Mouse (Mus musculus): ENCODE results near the gene Ppp4r3a. TPM values are rescaled to one million over a fixed set of nuclear protein-coding genes. Genes with fewer than 3 reads are reported as not detected.
"Not testable (repeated sequence)": the region's sequence is repeated elsewhere in the genome, so short reads cannot be mapped to it uniquely, and the experiment has no call there.

Ppp4r3a gene
- polyA plus RNA-seq, 1 experiment from 2014 or later, result 33.7 TPM

GRCm38 (mm10) chr12:101019031-101019430 is 64.5 kb downstream of the Ppp4r3a start:
- Histone ChIP-seq H3K4me3 (no peak overlapping the region), H3K4me1 (peaks cover 42% of the 10 kb centered on the region), H3K36me3 (no peaks in the 10 kb centered on the region), H3K27ac (no peak overlapping the region), H3K9ac (no peak overlapping the region), H3K9me3 (no peaks in the 10 kb centered on the region), H3K27me3 (no peaks in the 10 kb centered on the region), H3K4me2 (no peak overlapping the region)
- 79% methylated on average over 5 of the region's 5 CpGs for whole genome bisulfite sequencing
- no peak for ATAC-seq (ENCODE audit: insufficient number of reproducible peaks, low FRiP score, low TSS enrichment, low read depth)

- peaks cover 45% of the 10 kb centered on the region for H3K4me1 ChIP-seq
- 0 out of 2 replicates have a peak, but pooled peaks have one; percentile 16 for ATAC-seq (ENCODE audit: insufficient number of reproducible peaks, low FRiP score, low TSS enrichment, low read depth)
- H3K27ac ChIP-seq, result peak overlapping the region; percentile 12; the same call in 1 of the 2 replicates
- no peaks in the 10 kb centered on the region for H3K9me3 ChIP-seq
- H3K4me2 ChIP-seq, result peak overlapping the region; percentile 10; the same call in 1 of the 2 replicates
- H3K9ac ChIP-seq, result no peak overlapping the region
- no peak overlapping the region for H3K4me3 ChIP-seq
- 13% methylated on average over 6 of the region's 6 CpGs for WGBS
- peaks cover 3% of the 10 kb centered on the region; the same call in 1 of the 2 replicates for H3K27me3 ChIP-seq
- H3K36me3 ChIP-seq, result no peaks in the 10 kb centered on the region
These were observed 65.5 kb downstream of the Ppp4r3a start for GRCm38 (mm10) chr12:101017971-101018371.

- H3K36me3 ChIP-seq, result no peaks in the 10 kb centered on the region
- H3K27ac ChIP-seq, result no peak overlapping the region
- H3K9ac ChIP-seq, result no peak overlapping the region
- H3K4me2 ChIP-seq, result no peak overlapping the region
- H3K9me3 ChIP-seq, result no peaks in the 10 kb centered on the region
- H3K4me3 ChIP-seq, result no peak overlapping the region
- H3K4me1 ChIP-seq, result peaks cover 57% of the 10 kb centered on the region
- WGBS, result 48% methylated on average over 5 of the region's 5 CpGs
- no peak for ATAC-seq (ENCODE audit: insufficient number of reproducible peaks, low FRiP score, low TSS enrichment, low read depth)
- peaks cover 6% of the 10 kb centered on the region; the same call in 1 of the 2 replicates for H3K27me3 ChIP-seq
These were observed 67.0 kb downstream of the Ppp4r3a start for GRCm38 (mm10) chr12:101016412-101016928.

GRCm38 (mm10) chr12:101015926-101016325 is 67.6 kb downstream of the Ppp4r3a start:
- Histone ChIP-seq H3K4me2 (no peak overlapping the region), H3K27ac (no peak overlapping the region), H3K4me3 (no peak overlapping the region), H3K4me1 (peaks cover 57% of the 10 kb centered on the region), H3K27me3 (peaks cover 6% of the 10 kb centered on the region; the same call in 1 of the 2 replicates), H3K36me3 (no peaks in the 10 kb centered on the region), H3K9ac (no peak overlapping the region), H3K9me3 (no peaks in the 10 kb centered on the region)
- no peak for ATAC-seq (ENCODE audit: insufficient number of reproducible peaks, low FRiP score, low TSS enrichment, low read depth)
- WGBS, result 52% methylated on average over 4 of the region's 4 CpGs

- H3K4me3 ChIP-seq, result no peak overlapping the region
- H3K4me2 ChIP-seq, result no peak overlapping the region
- ATAC-seq (ENCODE audit: insufficient number of reproducible peaks, low FRiP score, low TSS enrichment, low read depth), result no peak
- WGBS, result 79% methylated on average over 11 of the region's 11 CpGs
- H3K27ac ChIP-seq, result no peak overlapping the region
- peaks cover 6% of the 10 kb centered on the region; the same call in 1 of the 2 replicates for H3K27me3 ChIP-seq
- no peaks in the 10 kb centered on the region for H3K36me3 ChIP-seq
- H3K4me1 ChIP-seq, result peaks cover 59% of the 10 kb centered on the region
- no peak overlapping the region for H3K9ac ChIP-seq
- H3K9me3 ChIP-seq, result no peaks in the 10 kb centered on the region
These were observed 68.3 kb downstream of the Ppp4r3a start for GRCm38 (mm10) chr12:101015165-101015560.

GRCm38 (mm10) chr12:101014549-101015164 is 68.8 kb downstream of the Ppp4r3a start:
- Histone ChIP-seq H3K9me3 (no peaks in the 10 kb centered on the region), H3K9ac (no peak overlapping the region), H3K4me1 (peaks cover 60% of the 10 kb centered on the region), H3K4me3 (no peak overlapping the region), H3K27ac (no peak overlapping the region; the same call in 1 of the 2 replicates), H3K27me3 (peaks cover 6% of the 10 kb centered on the region; the same call in 1 of the 2 replicates), H3K36me3 (no peaks in the 10 kb centered on the region), H3K4me2 (no peak overlapping the region)
- WGBS, result 36% methylated on average over 10 of the region's 10 CpGs
- ATAC-seq (ENCODE audit: insufficient number of reproducible peaks, low FRiP score, low TSS enrichment, low read depth), result no peak

GRCm38 (mm10) chr12:101013668-101014067 is 69.8 kb downstream of the Ppp4r3a start:
- H3K36me3 ChIP-seq; ATAC-seq (ENCODE audit: insufficient number of reproducible peaks, low FRiP score, low TSS enrichment, low read depth); H3K9me3 ChIP-seq; H3K27me3 ChIP-seq; H3K27ac ChIP-seq; H3K4me2 ChIP-seq; H3K9ac ChIP-seq; H3K4me3 ChIP-seq: not testable (repeated sequence)
- peaks cover 62% of the 10 kb centered on the region for H3K4me1 ChIP-seq
- 89% methylated on average over 9 of the region's 9 CpGs for WGBS

- Histone ChIP-seq H3K27me3 (peaks cover 6% of the 10 kb centered on the region; the same call in 1 of the 2 replicates), H3K4me2 (no peak overlapping the region), H3K4me1 (peaks cover 64% of the 10 kb centered on the region), H3K9ac (no peak overlapping the region), H3K4me3 (no peak overlapping the region), H3K36me3 (no peaks in the 10 kb centered on the region), H3K27ac (no peak overlapping the region), H3K9me3 (no peaks in the 10 kb centered on the region)
- ATAC-seq (ENCODE audit: insufficient number of reproducible peaks, low FRiP score, low TSS enrichment, low read depth), result no peak
- WGBS, result 53% methylated on average over 8 of the region's 8 CpGs
These were observed 70.3 kb downstream of the Ppp4r3a start for GRCm38 (mm10) chr12:101013078-101013665.

- H3K4me3 ChIP-seq, result no peak overlapping the region
These were observed 71.1 kb downstream of the Ppp4r3a start for GRCm38 (mm10) chr12:101012197-101013077.

GRCm38 (mm10) chr12:101011017-101011416 is 72.5 kb downstream of the Ppp4r3a start:
- H3K27ac ChIP-seq, result no peak overlapping the region
- peaks cover 6% of the 10 kb centered on the region; the same call in 1 of the 2 replicates for H3K27me3 ChIP-seq
- no peaks in the 10 kb centered on the region for H3K36me3 ChIP-seq
- peaks cover 55% of the 10 kb centered on the region for H3K4me1 ChIP-seq
- 76% methylated on average over 7 of the region's 7 CpGs for WGBS
- ATAC-seq (ENCODE audit: insufficient number of reproducible peaks, low FRiP score, low TSS enrichment, low read depth), result no peak
- no peak overlapping the region for H3K4me3 ChIP-seq
- H3K9ac ChIP-seq, result no peak overlapping the region
- H3K4me2 ChIP-seq, result no peak overlapping the region
- no peaks in the 10 kb centered on the region for H3K9me3 ChIP-seq

More at GRCm38 (mm10) chr12:101012197-101013077, 71.1 kb downstream of the Ppp4r3a start:
- H3K27me3 ChIP-seq, result peaks cover 6% of the 10 kb centered on the region; the same call in 1 of the 2 replicates
- peaks cover 64% of the 10 kb centered on the region for H3K4me1 ChIP-seq
- no peak overlapping the region for H3K9ac ChIP-seq
- no peak overlapping the region for H3K27ac ChIP-seq
- ATAC-seq (ENCODE audit: insufficient number of reproducible peaks, low FRiP score, low TSS enrichment, low read depth), result no peak
- H3K4me2 ChIP-seq, result no peak overlapping the region
- WGBS, result 27% methylated on average over 17 of the region's 17 CpGs
- no peaks in the 10 kb centered on the region for H3K36me3 ChIP-seq
- H3K9me3 ChIP-seq, result no peaks in the 10 kb centered on the region

GRCm38 (mm10) chr12:101010148-101010920 is 73.2 kb downstream of the Ppp4r3a start:
- Histone ChIP-seq H3K27me3 (peaks cover 6% of the 10 kb centered on the region; the same call in 1 of the 2 replicates), H3K4me1 (peaks cover 49% of the 10 kb centered on the region), H3K36me3 (no peaks in the 10 kb centered on the region), H3K4me3 (no peak overlapping the region), H3K4me2 (no peak overlapping the region), H3K9ac (no peak overlapping the region), H3K27ac (no peak overlapping the region), H3K9me3 (no peaks in the 10 kb centered on the region)
- no peak for ATAC-seq (ENCODE audit: insufficient number of reproducible peaks, low FRiP score, low TSS enrichment, low read depth)
- WGBS, result 50% methylated on average over 10 of the region's 10 CpGs

All from limb, embryonic 15.5 days (tissue).